Mouse (Mus musculus): ENCODE measurements around the gene Nav2.

DNA sequence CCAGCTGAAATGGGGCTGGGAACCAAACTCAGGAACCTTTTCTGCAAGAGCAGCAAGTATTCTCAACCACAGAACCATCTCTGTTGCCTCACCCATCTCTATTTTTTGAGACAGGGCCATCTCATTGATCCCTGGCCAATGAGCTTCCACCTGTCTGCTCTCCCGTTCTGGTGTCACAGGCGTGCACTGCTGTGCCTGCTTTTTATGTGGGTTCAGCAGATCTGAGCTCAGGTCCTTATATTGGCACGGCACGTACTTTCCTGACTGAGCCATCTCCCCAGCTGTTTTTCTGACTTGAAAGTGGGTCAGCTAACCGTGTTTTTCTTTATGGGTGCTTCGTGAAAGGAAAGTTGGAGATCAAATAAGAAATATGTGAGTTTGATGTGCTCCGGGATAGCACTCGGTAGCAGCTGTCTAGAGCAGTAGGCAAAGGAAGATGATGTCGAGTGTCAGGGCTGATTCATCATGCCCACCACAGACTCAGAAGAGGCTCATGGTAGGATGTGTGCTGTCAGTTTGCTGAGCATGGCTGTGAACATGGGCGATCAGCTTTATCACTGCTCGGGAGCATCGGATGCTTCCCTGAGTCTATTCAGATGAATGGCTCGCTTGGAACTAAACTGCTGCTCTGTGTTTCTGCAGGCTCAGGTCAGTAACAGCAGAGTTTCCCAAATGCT lies 456.1 kb downstream of the Nav2 start:
- TF ChIP-seq CTCF (IDR thresholded peaks at IDR 0.05; ENCODE audit: borderline replicate concordance, insufficient read depth, low read depth, low read length) (no peak), POLR2A (IDR thresholded peaks at IDR 0.05; ENCODE audit: borderline replicate concordance, insufficient read depth, low read length) (no peak)

Measured in cerebellum, adult 2 months (tissue).